Mouse (Mus musculus) gastrocnemius, postnatal 25 days (tissue): ENCODE results near the gene Kifc1. TPM values are rescaled to one million over a fixed set of nuclear protein-coding genes. Genes with fewer than 3 reads are reported as not detected.
"Not testable (repeated sequence)": the region's sequence is repeated elsewhere in the genome, so short reads cannot be mapped to it uniquely, and the experiment has no call there.

Experiments used
- DNase-seq: peaks from one replicate; pipeline ENCODE4 v3.0.0; 2022
- total RNA-seq, 2 experiments: library from RNA; stranded (reverse); gene quantifications; 1 replicate in 1 of 2; 2 replicates in 1 of 2; pipeline ENCODE4 v1.2.3; 2021

Gene Kifc1
- total RNA-seq, 2 experiments from 2014 or later, result 0.95 to 1.0 TPM

DNA sequence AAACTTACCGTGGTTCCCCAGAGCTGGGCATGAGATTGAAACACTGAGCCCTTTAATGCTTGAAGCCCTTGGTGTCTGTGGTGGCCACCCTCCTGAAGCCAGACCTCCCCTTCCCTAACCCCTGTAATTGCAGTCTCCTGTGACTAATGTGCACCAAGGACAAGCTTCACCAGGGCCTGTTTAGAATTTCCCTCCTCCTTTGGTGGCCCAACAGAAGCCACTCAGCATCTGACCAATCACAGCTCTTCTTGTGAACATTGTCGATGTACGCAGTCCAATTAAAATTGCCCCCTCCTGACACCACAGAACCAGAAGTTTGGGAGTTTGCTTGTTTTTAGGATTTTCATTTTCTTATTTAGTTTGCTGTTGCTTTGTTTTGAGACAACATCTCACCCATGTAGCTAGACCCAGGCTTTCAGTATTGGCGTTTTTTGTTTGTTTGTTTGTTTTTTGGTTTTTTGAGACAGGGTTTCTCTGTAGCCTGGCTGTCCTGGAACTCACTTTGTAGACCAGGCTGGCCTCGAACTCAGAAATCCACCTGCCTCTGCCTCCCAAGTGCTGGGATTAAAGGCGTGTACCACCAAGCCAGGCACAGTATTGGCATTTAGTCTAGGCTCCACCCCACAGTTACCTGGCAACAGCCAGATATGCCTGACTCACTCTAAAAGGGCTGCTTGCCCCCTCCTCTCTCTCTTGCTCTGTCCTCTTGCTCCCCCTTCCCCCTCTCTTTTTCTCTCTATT, 13.6 kb upstream of the Kifc1 start:
- DNase-seq, result not testable (repeated sequence)

DNA sequence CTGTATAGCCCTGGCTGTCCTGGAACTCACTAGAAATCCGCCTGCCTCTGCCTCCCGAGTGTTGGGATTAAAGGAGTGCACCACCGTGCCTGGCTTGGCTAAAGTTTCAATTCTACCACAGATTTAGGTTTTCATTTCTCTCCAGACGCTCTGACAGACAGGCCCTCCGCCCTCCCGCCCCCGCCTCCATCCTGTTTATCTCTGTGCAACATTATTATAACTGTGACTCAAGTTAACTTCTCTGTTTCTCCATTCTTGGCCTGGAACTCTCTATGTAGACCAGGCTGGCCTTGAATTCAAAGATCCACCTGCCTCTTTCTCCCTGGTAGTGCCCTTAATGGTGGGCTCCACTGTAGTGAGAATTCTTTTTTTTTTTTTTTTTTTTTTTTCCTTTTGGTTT, 12.0 kb upstream of the Kifc1 start:
- DNase-seq, result no peak

DNA sequence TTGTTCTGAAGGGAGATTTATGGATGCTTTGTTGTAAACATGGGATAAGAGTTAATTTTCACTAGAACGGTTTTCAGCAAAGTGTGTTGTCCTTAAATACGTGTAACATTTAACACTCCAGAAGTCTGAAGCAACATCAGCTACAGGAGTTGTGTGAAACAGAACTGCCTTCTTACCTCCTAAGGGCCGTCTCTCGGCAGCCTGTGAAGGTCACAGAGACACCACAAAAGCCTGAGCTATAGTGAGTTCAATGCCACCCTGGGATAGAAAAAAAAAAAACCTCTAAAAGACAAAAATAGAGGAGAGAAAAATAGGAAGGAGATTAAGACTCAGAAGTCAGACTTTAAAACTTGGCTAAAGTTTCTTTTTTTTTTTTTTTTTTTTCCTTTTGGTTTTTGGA, 11.6 kb upstream of the Kifc1 start:
- no peak for DNase-seq

DNA sequence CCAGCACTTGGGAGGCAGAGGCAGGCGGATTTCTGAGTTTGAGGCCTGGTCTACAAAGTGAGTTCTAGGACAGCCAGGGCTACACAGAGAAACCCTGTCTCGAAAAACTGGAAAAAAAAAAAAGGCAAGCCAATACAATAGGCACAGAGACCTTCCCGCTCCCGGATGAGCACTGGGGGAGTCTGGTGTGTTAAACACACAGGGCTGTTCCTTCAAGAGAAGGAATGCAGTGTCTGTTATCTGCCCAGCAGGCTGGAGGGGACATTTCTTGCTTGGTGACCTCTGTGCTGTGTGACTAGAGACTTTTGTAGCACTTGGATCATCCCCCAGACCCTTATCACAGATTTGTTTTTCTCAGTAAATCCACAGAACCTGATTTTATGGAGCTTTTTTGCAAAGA, 11.2 kb upstream of the Kifc1 start:
- DNase-seq, result no peak

DNA sequence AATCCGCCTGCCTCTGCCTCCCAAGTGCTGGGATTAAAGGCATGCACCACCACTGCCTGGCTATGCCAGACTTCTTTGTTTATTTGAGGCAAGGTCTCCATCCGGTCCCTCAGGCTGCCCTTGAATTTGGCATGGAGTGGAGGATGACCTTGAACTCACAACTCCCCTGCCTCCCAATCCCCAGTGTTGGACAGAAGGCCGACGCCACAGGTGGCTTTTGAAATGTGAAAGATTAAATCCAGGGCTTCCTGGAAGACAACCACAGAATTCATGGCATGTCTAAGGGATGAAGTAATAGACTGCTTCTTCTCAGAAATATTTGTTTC, 10.5 kb upstream of the Kifc1 start:
- no peak for DNase-seq

DNA sequence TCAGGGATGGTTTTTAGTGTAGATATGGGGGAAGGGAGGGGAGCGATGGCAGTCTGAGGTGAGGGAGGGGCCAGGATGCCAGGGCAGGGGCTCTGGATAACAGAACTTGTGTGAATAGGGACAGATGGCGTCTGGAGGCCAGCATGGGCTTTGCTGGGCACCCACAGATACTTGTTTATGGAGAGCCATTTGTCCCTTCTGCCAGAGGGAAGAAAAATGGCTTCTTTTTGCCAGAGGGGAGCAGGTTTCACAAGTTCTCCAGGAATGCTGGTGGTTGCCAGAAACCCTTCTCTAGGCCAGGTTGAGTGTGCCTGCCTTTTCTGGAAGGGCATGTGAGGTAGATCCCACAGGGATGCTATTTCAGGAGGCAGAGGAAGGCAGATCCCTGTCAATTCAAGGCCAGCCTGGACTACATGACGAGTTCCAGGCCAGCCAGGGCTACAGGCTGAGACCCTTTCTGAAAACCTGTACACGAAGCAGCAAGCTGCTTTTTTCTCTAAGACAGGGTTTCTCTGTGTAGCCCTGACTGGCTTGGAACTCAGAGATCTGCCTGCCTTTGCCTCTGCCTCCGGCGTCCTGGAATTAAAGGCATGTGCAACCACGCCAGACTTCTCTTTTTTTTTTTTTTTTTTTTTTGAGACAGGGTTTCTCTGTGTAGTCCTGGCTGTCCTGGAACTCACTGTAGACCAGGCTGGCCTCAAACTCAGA, 10.0 kb upstream of the Kifc1 start:
- no peak for DNase-seq

DNA sequence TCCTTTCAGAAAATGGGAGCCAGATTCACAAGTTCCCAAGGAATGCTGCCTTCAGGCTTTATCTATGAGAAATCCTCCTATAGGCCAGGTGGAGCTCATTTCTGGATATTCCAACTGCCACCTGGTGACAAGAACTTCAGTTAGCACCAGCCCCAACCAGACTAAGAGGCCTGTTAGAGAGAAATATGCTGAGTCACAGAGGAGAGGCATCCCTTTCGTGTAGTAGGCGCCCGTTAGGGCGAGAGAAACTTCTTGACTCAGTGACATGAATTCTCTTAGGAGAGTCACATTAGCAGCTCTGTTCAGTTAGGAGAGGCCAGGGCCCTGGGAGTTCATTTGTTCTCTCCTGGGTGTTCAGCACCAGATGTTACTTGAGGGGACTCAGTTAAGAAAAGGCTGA, 9.2 kb upstream of the Kifc1 start:
- DNase-seq, result no peak

DNA sequence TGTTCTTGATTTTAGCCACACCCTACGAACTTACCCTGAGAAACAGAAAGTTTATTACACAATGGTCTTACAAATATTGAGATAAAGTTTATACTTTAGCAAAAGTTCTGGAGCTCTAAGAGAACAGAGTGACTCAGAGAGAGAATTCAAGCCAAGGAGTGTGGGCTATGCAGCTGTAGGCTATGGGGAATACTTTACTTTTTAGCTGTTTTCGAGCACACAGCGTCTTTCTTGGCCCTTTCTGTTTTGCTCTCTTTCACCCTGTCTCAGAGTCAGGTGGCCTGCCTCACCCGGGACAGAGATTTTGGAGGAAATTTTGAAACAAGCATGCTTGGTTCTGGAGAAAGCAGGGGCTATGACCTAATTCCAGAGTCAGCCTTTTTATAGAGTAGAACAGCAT, 7.7 kb upstream of the Kifc1 start:
- not testable (repeated sequence) for DNase-seq

DNA sequence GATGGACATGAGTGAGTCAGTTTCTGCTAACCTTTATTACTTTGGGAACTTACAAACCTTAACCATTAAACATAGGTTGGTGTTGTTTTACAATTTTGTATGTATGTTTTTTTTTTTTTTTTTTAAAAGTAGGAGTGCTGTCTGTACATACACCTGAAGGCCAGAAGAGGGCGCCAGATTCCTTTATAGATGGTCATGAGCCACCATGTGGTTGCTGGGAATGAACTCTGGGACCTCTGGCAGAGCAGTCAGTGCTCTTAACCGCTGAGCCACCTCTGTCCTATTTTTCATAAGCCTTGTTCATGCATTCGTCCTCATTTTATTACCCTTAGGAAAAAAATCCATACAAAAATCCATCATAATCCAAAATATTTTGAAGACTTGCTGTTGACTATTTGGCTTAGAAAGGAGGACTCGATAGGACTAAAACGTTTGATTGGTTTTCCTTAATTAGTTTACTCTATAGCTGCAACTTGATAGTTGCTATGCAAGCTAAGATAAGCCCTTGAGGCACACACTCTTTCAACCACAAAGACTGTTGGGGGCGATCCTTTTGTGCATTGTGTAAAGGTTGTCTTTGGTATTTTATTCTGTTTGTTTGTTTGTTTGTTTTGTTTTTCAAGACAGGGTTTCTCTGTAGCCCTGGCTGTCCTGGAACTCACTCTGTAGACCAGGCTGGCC, 6.8 kb upstream of the Kifc1 start:
- no peak for DNase-seq

DNA sequence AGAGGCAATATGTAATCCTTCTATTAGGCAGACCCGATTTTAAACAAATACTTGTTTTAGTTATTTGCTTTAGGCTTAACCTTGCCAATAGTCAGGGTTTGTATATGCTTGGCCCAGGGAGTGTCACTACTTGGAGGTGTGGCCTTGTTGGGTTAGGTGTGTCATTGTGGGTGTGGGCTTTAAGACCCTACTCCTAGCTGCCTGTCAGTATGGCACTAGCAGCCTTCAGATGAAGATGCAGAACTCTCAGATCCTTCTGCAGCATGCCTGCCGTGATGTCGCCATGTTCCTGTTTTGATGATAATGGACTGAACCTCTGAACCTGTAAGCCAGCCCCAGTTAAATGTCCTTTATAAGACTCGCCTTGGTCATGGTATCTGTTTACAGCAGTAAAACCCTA, 2.5 kb upstream of the Kifc1 start:
- DNase-seq, result not testable (repeated sequence)

DNA sequence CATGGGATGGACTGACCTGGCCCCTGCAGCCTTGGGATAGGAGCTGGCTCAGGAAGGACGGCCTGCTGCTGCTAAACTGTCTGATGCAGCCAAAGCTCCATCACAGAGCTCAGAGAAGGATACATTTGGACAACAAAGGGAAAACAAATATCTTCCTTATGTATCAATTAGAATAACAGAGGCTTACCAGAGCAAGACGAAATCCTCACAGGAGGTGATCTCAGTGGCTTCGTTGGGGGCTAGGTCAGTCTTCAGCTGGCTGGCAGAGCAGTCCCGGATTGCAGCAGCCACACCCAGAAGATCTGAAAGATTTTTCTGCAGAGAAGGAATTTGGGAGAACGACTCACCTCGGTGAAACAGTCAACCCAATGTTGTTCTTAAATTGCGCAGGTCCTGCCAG, 2.0 kb upstream of the Kifc1 start:
- no peak for DNase-seq

DNA sequence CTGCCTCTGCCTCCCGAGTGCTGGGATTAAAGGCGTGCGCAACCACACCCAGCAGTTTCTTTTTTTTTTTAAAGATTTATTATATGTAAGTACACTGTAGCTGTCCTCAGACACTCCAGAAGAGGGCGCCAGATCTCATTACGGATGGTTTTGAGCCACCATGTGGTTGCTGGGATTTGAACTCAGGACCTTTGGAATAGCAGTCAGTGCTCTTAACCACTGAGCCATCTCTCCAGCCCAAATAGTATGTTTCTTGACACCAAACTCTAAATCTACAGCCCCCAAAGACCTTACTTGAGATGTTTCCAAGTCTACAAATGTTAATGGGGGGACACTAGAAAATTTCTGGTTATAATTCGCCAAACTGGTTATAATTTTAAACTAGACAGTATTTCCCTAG, 1.4 kb upstream of the Kifc1 start:
- not testable (repeated sequence) for DNase-seq

DNA sequence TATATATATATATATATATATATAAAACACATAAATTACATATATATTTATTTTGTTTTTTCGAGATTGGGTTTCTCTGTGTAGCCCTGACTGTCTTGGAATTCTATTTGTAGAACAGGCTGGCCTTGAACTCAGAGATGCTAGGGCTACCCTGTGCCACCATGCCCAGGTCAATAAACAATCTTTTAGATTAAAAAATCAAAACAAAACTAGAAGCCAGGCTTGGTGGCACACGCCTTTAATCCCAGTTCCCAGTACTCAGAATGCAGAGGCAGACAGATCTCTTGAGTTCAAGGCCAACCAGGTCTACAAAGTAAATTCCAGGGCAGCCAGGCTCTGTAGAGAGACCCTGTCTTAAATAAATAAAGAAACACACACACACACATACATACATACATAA, 896 bp upstream of the Kifc1 start:
- no peak for DNase-seq

DNA sequence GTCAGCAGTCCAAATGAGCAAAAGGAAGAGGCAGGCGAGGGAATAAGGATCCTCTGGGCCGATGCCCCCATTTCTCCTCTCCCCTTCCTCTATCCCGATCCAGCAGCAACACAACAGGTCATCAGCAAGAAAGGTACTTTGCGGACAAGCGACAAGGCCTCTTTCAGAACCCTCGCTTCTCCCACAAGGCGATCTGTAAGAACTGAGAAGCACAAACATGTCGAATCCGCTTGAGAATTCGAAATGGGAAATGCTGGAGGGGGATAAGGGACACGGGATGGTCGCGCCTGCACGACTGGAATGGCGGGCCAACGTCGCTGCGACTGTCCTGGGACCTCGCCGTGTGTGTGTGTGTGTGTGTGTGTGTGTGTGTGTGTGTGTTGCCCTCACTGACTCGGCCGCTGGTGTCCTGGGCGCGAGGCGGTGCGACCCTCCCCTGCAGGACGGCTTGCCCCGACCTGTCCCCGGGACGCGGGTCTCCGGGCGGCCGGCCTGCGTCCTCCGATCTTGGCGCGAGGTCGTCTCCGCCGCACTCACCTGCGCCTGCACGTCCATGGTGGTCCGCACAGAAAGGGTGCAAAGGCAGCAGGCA, 424 bp downstream of the Kifc1 start:
- DNase-seq, result not testable (repeated sequence)

DNA sequence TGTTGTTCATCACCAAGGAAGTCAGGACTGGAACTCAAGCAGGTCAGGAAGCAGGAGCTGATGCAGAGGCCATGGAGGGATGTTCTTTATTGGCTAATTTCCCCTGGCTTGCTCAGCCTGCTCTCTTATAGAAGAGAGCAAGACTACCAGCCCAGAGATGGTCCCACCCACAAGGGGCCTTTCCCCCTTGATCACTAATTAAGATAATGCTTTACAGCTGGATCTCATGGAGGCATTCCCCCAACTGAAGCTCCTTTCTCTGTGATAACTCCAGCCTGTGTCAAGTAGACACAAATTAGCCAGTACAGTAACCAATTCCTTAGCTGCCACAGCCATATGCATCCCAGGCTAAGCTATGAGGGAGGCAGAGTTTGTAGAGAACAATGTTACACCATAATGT, 2.2 kb downstream of the Kifc1 start:
- not testable (repeated sequence) for DNase-seq

DNA sequence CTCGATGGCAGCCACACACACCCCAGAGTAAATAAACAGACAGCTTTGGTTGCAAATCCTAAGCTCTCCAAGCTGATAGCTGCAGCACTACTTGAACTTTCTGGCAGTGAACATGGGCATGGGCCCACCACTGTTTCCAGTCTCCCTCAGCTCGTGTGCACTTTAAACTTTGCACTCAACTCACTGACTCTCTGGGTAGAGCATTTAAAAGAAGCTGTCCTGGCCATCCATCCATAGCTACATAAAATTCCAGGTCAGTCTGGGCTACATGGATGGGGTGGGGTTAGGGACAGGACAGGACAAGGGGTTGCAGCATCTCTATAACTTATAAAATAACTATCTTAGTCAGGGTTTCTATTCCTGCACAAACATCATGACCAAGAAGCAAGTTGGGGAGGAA, 2.7 kb downstream of the Kifc1 start:
- not testable (repeated sequence) for DNase-seq

DNA sequence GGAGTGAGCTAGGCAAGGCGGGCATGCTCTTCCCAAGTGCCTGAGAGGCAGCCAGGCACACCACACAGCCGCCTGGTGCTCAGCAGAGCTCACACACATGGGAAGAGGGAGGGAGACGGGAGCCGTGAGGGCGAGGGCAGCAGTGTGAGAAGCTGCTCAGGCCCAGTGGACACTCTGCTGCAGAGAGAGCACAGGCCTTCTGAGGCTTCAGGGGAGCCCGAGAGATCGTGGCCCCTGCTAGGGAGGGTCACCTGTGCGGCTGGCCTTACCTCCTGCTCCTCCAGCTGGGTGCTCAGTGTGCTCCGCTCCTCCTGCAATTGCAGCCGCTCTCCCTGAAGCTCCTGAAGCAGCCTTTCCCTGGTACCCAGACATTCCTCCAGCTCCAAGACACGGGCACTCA, 6.1 kb downstream of the Kifc1 start:
- not testable (repeated sequence) for DNase-seq

DNA sequence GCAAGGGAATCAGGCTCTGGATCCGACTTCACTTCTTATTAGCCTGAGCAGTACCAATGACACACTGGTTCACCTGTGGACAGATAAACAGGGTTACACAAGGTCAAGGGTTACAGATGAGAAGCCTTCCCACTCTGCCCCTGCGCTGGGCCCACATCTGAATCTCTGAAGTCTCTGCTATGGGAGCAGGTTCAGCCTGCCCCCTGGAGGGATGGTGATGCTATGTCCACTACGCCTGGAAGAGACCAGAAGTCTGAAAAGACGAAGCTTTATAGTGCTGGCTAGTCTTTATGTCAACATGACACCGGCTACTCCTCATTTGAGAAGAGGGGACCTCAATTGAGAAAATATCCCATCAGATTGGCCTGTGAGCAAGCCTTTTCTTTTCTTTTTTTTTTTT, 14.7 kb downstream of the Kifc1 start:
- DNase-seq, result not testable (repeated sequence)

DNA sequence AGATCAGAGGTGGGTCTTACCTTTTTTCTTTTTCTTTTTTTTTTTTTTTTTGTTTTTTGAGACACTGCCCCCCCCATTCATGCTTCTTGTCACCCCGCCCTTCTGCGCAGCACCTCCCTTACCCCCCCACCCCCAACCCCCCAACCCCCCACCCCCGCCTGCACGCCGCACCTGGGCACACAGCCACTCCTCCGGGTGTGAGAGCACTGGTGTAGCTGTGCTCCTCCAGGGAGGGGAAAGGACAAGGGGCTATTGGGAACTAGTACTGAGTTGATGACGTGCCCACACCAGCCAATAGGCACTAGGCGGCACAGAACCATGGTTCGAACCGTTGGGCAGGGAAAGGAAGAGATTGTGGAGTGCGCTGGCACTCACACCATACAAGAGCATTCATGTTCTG, 16.1 kb downstream of the Kifc1 start:
- no peak for DNase-seq

DNA sequence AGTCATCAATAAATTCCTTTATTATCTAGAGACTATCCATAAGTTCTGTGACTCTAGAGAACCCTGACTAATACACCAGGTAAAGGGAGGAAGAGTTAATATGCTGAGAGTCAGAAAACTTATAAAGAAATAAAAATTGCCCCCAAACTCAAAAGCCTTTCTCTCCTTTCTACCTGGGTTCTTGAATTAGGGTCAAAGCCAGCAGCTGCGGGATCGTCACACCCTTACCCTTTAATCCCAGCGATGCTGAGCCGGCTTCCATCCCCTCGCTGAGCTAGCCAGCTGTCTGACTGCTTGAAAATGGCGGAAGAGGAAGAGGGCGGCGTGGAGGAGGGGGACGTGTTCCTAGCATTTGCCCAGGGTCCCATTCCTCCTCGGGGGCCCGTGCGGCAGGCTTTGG, 16.9 kb downstream of the Kifc1 start, which contains the start of gene Gm7029:
Gene Gm7029, plus strand, starts transcription at position 301 of the 400 bp plus-strand sequence.
- not testable (repeated sequence) for DNase-seq

DNA sequence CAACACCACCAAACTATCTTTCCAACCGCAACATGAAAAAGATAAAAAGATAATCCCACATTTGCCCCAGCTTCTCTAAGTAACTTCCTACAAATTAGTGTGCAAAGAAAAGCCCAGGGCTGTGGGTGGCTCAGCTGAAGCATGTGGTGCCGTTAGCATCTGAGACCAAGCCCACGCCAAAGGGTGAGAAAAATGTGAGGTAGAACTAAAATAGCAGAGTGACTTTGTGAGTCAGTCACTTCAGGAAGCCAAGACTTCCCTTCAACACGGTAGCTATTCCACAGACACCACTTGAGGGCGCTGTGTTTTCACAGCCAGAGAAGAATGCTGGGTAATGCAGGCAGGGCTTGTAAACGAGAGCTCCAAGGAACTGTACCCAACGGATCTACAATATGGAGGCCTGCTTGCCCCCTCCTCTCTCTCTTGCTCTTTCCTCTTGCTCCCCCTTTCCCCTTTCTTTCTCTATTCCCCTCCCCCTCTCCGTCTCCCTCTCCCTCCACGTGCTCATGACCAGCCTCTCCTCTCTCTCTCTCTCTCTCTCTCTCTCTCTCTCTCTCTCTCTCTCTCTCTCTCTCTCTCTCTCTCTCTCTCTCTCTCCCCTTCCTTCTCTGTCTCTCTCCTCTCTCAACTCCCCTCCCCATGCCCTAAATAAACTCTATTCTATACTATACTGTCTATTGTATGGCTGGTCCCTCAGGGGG, 25.0 kb downstream of the Kifc1 start:
- DNase-seq, result no peak

DNA sequence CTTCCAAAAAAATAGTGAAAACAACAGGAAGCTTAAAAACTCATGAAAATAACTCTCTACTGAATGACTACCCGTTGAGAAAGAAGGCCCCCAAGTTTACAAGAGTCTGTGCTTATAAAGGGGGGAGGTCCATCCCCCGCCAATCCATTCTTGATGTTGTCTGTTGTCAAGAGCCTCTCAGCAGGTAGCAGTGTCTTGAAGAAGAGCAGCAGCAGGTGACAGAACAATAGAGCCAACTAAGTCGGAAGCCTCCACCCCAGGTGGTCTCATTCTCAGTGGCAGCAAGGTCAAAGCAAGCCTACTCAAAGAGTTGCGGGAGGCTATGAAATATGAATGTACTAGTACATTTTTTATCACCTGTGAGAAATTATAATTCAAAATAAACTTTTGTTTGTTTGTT, 32.6 kb downstream of the Kifc1 start:
- DNase-seq, result no peak
